Mouse (Mus musculus) G1E-ER4 (cell line): ENCODE measurements around the gene Slc22a20. TPM values are rescaled to one million over a fixed set of nuclear protein-coding genes. Genes with fewer than 3 reads are reported as not detected.

Experiments used
- GATA1 ChIP-seq: IDR thresholded peaks from one replicate; pipeline ENCODE4 v1.8.0; 2012; ENCODE audit warnings: low read length, inconsistent platforms
- polyA plus RNA-seq: library from polyadenylated mRNA; stranded (reverse); fragments of >175 nt; gene quantifications from 2 replicates; pipeline ENCODE4 v1.2.3, GENCODE M21; 2012

Slc22a20 gene
- not detected in 2 replicates for polyA plus RNA-seq

DNA sequence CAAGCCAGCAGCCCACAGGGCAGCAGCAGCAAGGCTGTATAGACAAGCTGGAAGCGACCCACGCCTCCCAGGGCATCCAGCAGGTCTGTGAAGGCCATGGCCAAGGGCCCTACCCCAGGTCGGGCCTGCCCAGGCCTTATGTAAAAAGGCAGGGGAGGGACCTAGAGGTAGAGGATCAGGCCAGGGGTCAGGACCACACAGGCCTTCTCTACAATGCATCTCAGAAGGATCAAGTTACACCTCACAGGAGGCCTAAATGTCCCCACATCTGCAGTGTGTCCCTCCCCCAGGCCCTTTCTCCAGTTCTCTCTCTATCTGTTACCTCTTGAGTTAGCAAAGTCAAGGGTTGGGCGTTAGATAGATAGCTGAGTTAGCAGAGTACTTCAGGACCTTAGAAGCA is at the start of gene Slc22a20:
Gene Slc22a20 (minus strand): TSS at position 101 of the 400 bp plus-strand sequence.
- TF ChIP-seq GATA1, result no peak

GRCm38 (mm10) chr19:6030520-6031280 is 44.8 kb upstream of the Slc22a20 start:
- TF ChIP-seq GATA1, result no peak

DNA sequence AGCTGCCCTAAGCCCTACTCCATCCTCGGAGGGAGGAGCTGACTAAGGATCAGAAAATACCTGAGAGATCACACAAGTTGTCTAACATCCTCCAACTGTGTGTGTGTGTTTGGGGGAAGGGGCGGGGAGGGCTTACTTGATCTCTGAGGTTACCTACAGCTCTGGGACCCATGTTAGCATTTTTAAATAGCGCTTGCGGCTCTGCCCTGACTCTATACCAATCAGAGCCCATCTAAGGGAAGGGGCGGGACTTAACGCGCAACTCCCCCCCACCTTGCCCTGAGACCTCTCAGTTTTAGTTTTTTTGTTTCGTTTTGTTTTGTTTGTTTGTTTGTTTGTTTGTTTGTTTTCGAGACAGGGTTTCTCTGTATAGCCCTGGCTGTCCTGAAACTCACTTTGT is 43.5 kb upstream of the Slc22a20 start:
- TF ChIP-seq GATA1, result no peak

DNA sequence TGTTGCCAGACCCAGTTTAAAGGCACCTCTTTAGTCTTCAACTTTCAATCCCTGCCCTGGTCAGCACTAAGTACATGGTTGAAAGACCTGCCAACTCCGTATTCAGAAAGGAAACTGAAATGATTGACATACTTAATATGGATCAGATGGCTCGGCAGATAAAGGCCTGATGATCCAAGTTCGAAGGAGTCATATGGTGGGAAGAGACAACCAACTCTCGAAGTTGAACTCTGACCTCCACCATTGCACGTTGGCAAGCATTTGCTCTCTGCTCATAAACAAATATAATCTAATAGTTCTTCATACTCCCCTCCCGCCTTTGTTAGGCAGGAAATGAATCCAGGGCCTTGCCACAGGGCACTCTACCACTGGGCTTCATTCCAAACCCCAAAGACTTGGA is 43.0 kb upstream of the Slc22a20 start:
- no peak for TF ChIP-seq GATA1

DNA sequence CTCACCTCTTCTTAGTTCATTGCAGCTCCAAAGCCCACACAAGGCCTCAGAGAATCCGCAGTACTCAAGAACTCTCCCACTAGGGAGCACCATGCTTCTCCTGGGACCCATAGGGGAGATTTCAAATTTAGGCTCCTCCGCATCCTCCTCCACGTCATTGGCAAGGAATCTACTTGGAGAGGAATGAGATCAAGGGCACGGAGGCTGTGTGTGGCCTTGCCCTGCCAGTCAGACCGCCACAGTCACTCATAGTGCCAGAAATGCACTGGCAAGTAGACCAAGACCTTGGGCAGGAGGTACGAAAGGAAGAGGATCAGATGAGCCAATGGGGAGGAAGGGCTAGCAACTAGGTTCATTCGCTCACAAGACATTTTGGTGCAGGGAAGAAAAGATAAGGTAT is 38.0 kb upstream of the Slc22a20 start:
- no peak for TF ChIP-seq GATA1

DNA sequence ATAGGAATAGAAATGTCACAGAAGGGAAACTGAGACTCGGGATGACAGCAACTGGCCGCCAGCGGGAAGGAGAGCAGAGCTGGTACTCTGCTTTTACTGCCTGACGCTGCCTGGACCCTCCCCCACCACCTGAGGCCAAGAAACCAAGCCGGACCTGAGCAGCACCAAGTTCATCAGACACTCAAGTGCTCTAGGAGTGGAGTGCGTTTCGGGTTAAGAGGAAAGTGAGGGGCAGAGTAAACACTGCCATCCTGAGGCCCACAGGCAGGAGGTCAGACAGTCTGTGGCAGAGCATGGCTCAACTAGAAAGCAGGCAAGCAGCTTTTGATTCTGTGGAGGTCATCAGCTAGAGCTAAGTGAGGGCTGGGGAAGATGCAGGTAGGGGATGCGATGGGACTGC is 37.1 kb upstream of the Slc22a20 start:
- no peak for TF ChIP-seq GATA1

DNA sequence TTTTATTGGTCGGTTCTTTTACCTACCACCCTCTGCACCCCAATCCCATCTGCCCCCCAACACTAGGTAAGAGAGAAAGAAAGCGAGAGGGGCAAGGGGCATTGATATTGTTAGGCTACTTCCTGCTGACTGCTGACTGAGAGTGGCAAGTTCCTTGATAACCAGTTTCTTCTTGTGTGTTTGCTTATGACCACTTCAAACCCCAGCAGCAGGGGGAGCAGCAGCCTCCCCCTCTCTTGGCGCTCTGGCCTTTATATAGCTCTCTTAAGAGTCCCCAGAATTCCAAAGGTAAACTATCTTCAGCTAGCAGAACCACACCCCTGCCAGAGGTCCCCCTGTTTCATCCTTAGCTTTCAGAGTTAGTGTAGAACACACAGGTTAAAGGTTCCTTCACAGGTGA is 34.3 kb upstream of the Slc22a20 start:
- TF ChIP-seq GATA1, result no peak

DNA sequence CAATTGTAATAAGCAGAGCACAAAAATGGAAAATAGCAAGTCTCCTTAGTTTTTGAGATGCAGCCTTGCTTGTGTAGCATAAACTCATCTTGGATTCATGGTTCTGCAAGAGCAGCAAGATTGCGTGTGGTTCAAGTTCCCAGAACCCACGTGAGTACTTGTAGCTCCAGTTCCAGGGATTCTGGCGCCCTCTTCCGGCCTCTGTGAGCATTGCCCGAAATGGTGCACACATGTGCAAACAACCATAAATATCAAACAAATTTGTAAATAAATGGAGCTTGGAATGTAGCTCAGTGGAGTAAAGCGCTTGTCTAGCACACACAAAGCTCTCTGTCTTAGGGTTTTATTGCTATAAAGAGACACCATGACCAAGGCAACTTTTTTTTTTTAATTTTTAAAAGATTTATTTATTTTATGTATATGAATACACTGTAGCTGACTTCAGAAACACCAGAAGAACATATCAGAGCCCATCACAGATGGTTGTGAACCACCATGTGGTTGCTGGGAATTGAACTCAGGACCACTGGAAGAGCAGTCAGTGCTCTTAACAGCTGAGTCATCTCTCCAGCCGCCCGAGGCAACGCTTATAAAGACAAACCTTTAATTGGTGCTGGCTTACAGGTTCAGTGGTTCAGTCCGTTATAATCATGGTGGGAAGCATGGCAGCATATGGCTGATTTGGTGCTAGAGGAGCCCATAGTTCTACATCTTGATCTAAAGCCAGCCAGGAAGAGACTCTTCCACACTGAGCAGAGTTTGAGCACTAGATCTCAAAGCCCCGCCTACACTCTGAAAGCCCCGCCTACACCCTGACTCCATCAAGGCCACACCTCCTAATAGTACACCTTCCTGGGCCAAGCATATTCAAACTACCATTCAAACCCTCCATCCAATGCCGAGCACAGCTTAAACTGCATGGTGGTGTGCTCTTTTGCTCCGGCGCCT is 32.5 kb upstream of the Slc22a20 start:
- TF ChIP-seq GATA1, result no peak

- TF ChIP-seq GATA1, result no peak
Observed at GRCm38 (mm10) chr19:6016532-6016931, 30.6 kb upstream of the Slc22a20 start.

DNA sequence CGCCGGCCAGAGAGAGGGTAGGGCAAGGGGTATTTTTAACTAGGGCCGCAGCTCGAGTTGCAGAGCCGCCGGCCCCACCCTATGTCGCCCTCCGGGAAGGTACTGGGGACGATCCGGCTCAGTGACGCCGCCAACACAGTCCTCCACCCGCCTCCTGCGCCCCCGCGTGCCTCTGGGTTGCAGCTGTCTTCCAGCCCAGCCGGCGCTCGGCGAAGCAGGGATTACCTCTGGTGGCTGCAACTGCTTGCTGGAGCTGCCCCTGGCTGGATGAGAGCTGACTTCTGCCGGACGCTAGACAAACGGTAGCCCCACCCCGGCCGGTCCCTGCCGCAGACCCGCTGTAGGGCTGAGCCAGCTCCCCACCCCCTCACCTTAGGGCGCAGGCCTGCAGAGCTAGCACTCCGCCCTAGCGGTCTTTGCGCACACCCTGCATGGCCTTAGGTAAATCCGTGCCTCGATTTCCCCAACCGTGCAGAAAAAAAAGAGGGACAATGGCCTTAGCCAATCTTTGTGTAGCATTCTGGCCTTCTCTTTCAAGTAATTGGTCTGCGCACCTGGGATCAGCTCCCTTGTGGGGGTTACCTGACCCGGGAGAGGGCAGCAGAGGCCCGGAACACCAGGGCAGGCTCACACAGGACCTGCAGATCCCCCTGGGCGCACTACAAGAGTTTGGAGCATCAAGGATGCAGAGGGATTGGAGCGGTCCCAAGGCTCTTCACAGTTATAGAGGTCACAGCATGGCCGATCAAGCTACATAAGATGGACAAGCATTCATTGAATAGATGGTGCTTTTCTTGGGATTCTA is 29.8 kb upstream of the Slc22a20 start, which contains the start of gene Capn1:
Gene Capn1 (minus strand): TSS at position 387 of the 805 bp plus-strand sequence.
- no peak for TF ChIP-seq GATA1

- TF ChIP-seq GATA1, result no peak
Observed at GRCm38 (mm10) chr19:6014991-6015510, 29.1 kb upstream of the Slc22a20 start.

- TF ChIP-seq GATA1, result no peak
Observed at GRCm38 (mm10) chr19:6013691-6014090, 27.7 kb upstream of the Slc22a20 start.

GRCm38 (mm10) chr19:6009137-6009536 is 23.2 kb upstream of the Slc22a20 start:
- no peak for TF ChIP-seq GATA1

- TF ChIP-seq GATA1, result no peak
Observed at GRCm38 (mm10) chr19:6007013-6007412, 21.1 kb upstream of the Slc22a20 start.

DNA sequence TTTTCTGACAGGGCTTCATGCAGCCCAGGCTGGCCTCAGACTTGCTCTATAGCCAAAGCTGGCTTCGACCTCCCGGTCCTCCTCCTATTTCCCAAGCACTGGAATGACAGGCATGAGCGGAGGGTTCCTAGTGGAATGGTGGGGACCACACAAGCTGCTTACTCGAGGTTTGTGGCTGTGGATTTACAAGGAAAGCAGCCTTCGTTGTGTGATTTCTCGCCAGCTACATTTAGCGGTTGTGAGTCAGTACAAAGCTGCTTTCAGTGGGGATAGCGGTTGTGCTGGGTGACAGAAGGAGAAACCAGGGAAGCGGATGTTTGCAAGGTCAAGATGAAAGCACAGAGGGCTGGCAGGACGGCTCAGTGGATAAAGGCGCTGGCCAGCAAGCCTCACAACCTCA is 19.6 kb upstream of the Slc22a20 start:
- TF ChIP-seq GATA1, result no peak
